Mouse (Mus musculus): ENCODE results near the gene Strc. TPM values are rescaled to one million over a fixed set of nuclear protein-coding genes. Genes with fewer than 3 reads are reported as not detected.

Strc gene
- total and polyA plus RNA-seq, 2 experiments from 2014 or later = 0.02 TPM; not detected in 1

GRCm38 (mm10) chr2:121408160-121408559, 21.2 kb upstream of the Strc start:
- Histone ChIP-seq H3K27me3 (ENCODE audit: insufficient read depth, low read length) (no peaks in the 10 kb centered on the region), H3K27ac (ENCODE audit: low read depth, low read length) (no peak overlapping the region), H3K9me3 (ENCODE audit: low read length) (no peaks in the 10 kb centered on the region), H3K36me3 (ENCODE audit: insufficient read depth, low read length) (0 out of 2 replicates have a peak, but pooled peaks cover 3% of the 10 kb centered on the region), H3K4me1 (ENCODE audit: insufficient read depth, low read length) (no peaks in the 10 kb centered on the region), H3K4me2 (ENCODE audit: low read depth, low read length, poor library complexity, severe bottlenecking) (no peak overlapping the region), H3K9ac (replicated peaks; ENCODE audit: low read length, poor library complexity, severe bottlenecking) (no peak overlapping the region), H3K4me3 (ENCODE audit: low read depth, low read length) (no peak overlapping the region)
- ATAC-seq (ENCODE audit: low FRiP score) (no peak), DNase-seq (ENCODE audit: low spot score) (no peak)
- TF ChIP-seq CTCF (IDR thresholded peaks at IDR 0.05) = peak; percentile 36; the same call in 1 of the 2 replicates
- 31% methylated on average over 4 of the region's 4 CpGs for WGBS

GRCm38 (mm10) chr2:121403296-121403695, 16.3 kb upstream of the Strc start:
- H3K9me3 ChIP-seq (ENCODE audit: low read length) = no peaks in the 10 kb centered on the region
- no peak overlapping the region for H3K27ac ChIP-seq (ENCODE audit: low read depth, low read length)
- H3K27me3 ChIP-seq (ENCODE audit: insufficient read depth, low read length) = no peaks in the 10 kb centered on the region
- 0 out of 2 replicates have a peak, but pooled peaks cover 3% of the 10 kb centered on the region for H3K36me3 ChIP-seq (ENCODE audit: insufficient read depth, low read length)
- no peaks in the 10 kb centered on the region for H3K4me1 ChIP-seq (ENCODE audit: insufficient read depth, low read length)
- H3K9ac ChIP-seq (replicated peaks; ENCODE audit: low read length, poor library complexity, severe bottlenecking) = no peak overlapping the region
- no peak for TF ChIP-seq CTCF (IDR thresholded peaks at IDR 0.05)
- DNase-seq (ENCODE audit: low spot score) = no peak
- no peak overlapping the region for H3K4me2 ChIP-seq (ENCODE audit: low read depth, low read length, poor library complexity, severe bottlenecking)
- ATAC-seq (ENCODE audit: low FRiP score) = no peak
- no peak overlapping the region for H3K4me3 ChIP-seq (ENCODE audit: low read depth, low read length)

DNA sequence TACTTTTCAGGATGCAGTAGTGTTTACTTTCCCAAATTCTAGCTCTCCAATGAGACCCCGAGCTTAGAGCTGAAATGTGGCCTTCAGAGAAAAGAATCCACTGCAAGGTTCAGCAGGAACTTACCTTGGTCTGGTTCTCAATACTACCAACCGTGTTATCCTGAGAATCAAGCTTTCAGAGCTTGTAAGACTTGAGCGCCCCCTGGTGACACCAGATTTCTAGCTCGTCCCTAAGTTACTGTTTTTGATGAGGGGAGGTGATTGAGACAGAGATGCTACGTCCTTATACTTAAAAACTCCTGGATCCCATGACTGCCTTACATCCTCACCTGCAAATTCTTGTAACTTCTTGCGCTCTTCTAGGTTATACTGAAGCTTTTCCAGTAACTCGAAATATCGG, 9.7 kb upstream of the Strc start:
- TF ChIP-seq CTCF (IDR thresholded peaks at IDR 0.05) = peak; percentile 88
- H3K4me1 ChIP-seq (ENCODE audit: insufficient read depth, low read length) = no peaks in the 10 kb centered on the region
- no peak overlapping the region for H3K4me2 ChIP-seq (ENCODE audit: low read depth, low read length, poor library complexity, severe bottlenecking)
- DNase-seq (ENCODE audit: low spot score) (peak; percentile 94), ATAC-seq (ENCODE audit: low FRiP score) (no peak)
- WGBS = 12% methylated on average over 8 of the region's 8 CpGs
- H3K9ac ChIP-seq (replicated peaks; ENCODE audit: low read length, poor library complexity, severe bottlenecking) = no peak overlapping the region
- no peak overlapping the region for H3K27ac ChIP-seq (ENCODE audit: low read depth, low read length)
- no peaks in the 10 kb centered on the region for H3K36me3 ChIP-seq (ENCODE audit: insufficient read depth, low read length)
- H3K9me3 ChIP-seq (ENCODE audit: low read length) = no peaks in the 10 kb centered on the region
- no peak overlapping the region for H3K4me3 ChIP-seq (ENCODE audit: low read depth, low read length)
- no peaks in the 10 kb centered on the region for H3K27me3 ChIP-seq (ENCODE audit: insufficient read depth, low read length)

GRCm38 (mm10) chr2:121374766-121375165, 12.2 kb downstream of the Strc start:
- WGBS = 58% methylated on average over 2 of the region's 2 CpGs
- no peaks in the 10 kb centered on the region for H3K27me3 ChIP-seq (ENCODE audit: insufficient read depth, low read length)

DNA sequence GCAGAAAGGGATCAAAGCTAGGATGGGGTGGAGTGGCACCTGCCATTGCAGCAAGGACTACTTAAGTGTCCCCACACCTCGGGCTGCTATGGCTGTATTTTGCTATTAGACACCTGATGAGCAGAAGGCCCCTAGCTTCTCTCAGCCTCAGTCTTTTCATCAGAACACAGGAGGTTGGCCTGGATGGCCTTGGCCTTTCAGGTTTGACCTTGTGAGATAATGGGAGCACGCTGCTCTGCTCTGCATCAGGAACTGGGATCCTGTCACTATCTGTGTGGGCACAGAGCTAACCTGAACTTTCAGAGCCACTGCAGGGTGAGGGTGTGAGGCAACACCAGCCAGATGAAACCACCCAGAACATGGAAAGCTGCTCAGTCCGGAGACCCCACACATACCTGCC, 14.7 kb downstream of the Strc start:
- DNase-seq (ENCODE audit: low spot score) = no peak
- H3K4me2 ChIP-seq (ENCODE audit: low read depth, low read length, poor library complexity, severe bottlenecking) = no peak overlapping the region
- ATAC-seq (ENCODE audit: low FRiP score) = no peak
- no peak overlapping the region for H3K9ac ChIP-seq (replicated peaks; ENCODE audit: low read length, poor library complexity, severe bottlenecking)
- no peaks in the 10 kb centered on the region for H3K36me3 ChIP-seq (ENCODE audit: insufficient read depth, low read length)
- no peaks in the 10 kb centered on the region for H3K4me1 ChIP-seq (ENCODE audit: insufficient read depth, low read length)
- H3K27me3 ChIP-seq (ENCODE audit: insufficient read depth, low read length) = no peaks in the 10 kb centered on the region
- no peaks in the 10 kb centered on the region for H3K9me3 ChIP-seq (ENCODE audit: low read length)
- WGBS = 71% methylated on average over 3 of the region's 3 CpGs
- H3K4me3 ChIP-seq (ENCODE audit: low read depth, low read length) = no peak overlapping the region
- H3K27ac ChIP-seq (ENCODE audit: low read depth, low read length) = no peak overlapping the region
- TF ChIP-seq CTCF (IDR thresholded peaks at IDR 0.05) = no peak

More at GRCm38 (mm10) chr2:121374766-121375165, 12.2 kb downstream of the Strc start:
- no peak for TF ChIP-seq CTCF (IDR thresholded peaks at IDR 0.05)
- H3K9ac ChIP-seq (replicated peaks; ENCODE audit: low read length, poor library complexity, severe bottlenecking) = no peak overlapping the region
- ATAC-seq (ENCODE audit: low FRiP score) (no peak), DNase-seq (ENCODE audit: low spot score) (no peak)
- no peak overlapping the region for H3K27ac ChIP-seq (ENCODE audit: low read depth, low read length)
- no peaks in the 10 kb centered on the region for H3K9me3 ChIP-seq (ENCODE audit: low read length)
- H3K36me3 ChIP-seq (ENCODE audit: insufficient read depth, low read length) = no peaks in the 10 kb centered on the region
- no peaks in the 10 kb centered on the region for H3K4me1 ChIP-seq (ENCODE audit: insufficient read depth, low read length)
- H3K4me3 ChIP-seq (ENCODE audit: low read depth, low read length) = no peak overlapping the region
- no peak overlapping the region for H3K4me2 ChIP-seq (ENCODE audit: low read depth, low read length, poor library complexity, severe bottlenecking)

DNA sequence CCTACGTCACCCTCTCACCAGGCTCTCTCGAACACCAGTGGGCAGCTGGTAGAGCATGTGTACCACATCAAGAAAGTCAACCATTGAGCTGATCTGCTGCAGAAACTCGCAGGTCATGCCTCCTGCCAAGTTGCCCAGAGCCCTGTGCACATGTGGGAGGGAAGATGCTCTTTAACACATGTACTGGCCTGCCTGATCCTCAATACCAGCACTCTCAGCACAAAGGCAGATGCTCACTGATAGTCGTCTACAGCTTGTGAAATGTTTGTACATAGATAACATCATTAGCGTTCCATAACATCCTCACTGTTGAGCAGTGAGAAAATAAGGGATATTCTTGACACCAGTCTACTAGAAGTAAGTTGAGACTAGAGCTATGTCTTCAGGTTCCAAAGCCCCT, 16.0 kb downstream of the Strc start:
- no peak for ATAC-seq (ENCODE audit: low FRiP score)
- H3K36me3 ChIP-seq (ENCODE audit: insufficient read depth, low read length) = no peaks in the 10 kb centered on the region
- no peak for DNase-seq (ENCODE audit: low spot score)
- no peaks in the 10 kb centered on the region for H3K4me1 ChIP-seq (ENCODE audit: insufficient read depth, low read length)
- H3K9me3 ChIP-seq (ENCODE audit: low read length) = no peaks in the 10 kb centered on the region
- whole genome bisulfite sequencing = 87% methylated on average over 5 of the region's 5 CpGs
- no peak overlapping the region for H3K4me3 ChIP-seq (ENCODE audit: low read depth, low read length)
- no peak overlapping the region for H3K27ac ChIP-seq (ENCODE audit: low read depth, low read length)
- H3K4me2 ChIP-seq (ENCODE audit: low read depth, low read length, poor library complexity, severe bottlenecking) = no peak overlapping the region
- no peak overlapping the region for H3K9ac ChIP-seq (replicated peaks; ENCODE audit: low read length, poor library complexity, severe bottlenecking)
- H3K27me3 ChIP-seq (ENCODE audit: insufficient read depth, low read length) = no peaks in the 10 kb centered on the region
- no peak for TF ChIP-seq CTCF (IDR thresholded peaks at IDR 0.05)

Measured in midbrain, postnatal 0 days (tissue).